Mouse (Mus musculus) heart, embryonic 15.5 days (tissue): ENCODE results near the gene H2-T22. TPM values are rescaled to one million over a fixed set of nuclear protein-coding genes. Genes with fewer than 3 reads are reported as not detected.
A peak's percentile ranks its signal among the peaks of the same experiment; 100 is the strongest.
"Not testable (repeated sequence)": the region's sequence is repeated elsewhere in the genome, so short reads cannot be mapped to it uniquely, and the experiment has no call there.

Experiments used
- ATAC-seq: fragments of 200-750 bp; cut with Nextera tagmentation; replicated peaks from 2 replicates; pipeline ENCODE4 v1.8.0; 2017; ENCODE audit warnings: low read depth, moderate TSS enrichment; ENCODE audit not compliant: insufficient number of reproducible peaks, insufficient read depth, low FRiP score
- H3K27ac ChIP-seq: fragments of 300-500 bp; sonication (generic); 2 replicates; pipeline ENCODE4 v1.5.1; 2015; ENCODE audit warnings: mild to moderate bottlenecking, inconsistent platforms
- H3K27me3 ChIP-seq: fragments of 300-500 bp; sonication (generic); 2 replicates; pipeline ENCODE4 v1.6.1; 2015; ENCODE audit warnings: inconsistent platforms
- H3K36me3 ChIP-seq: fragments of 300-500 bp; sonication (generic); 2 replicates; pipeline ENCODE4 v1.6.1; 2015; ENCODE audit warnings: mild to moderate bottlenecking, inconsistent platforms
- H3K4me1 ChIP-seq: fragments of 300-500 bp; sonication (generic); replicated peaks from 2 replicates; pipeline ENCODE4 v1.6.1; 2015; ENCODE audit warnings: inconsistent platforms
- H3K4me2 ChIP-seq: fragments of 300-500 bp; sonication (generic); 2 replicates; pipeline ENCODE4 v1.6.1; 2015; ENCODE audit warnings: inconsistent platforms, mild to moderate bottlenecking, moderate library complexity
- H3K4me3 ChIP-seq: fragments of 300-500 bp; sonication (generic); 2 replicates; pipeline ENCODE4 v1.5.1; 2015; ENCODE audit warnings: mild to moderate bottlenecking, inconsistent platforms
- H3K9ac ChIP-seq: fragments of 300-500 bp; sonication (generic); 2 replicates; pipeline ENCODE4 v1.6.1; 2015; ENCODE audit warnings: mild to moderate bottlenecking, inconsistent platforms
- H3K9me3 ChIP-seq: fragments of 300-500 bp; sonication (generic); replicated peaks from 2 replicates; pipeline ENCODE4 v1.6.1; 2016; ENCODE audit warnings: inconsistent platforms
- WGBS: fragments of 180-500 bp; shearing (Covaris S2); methylation state at CpG from one replicate; pipeline ENCODE4 v1.1.7; 2015; ENCODE audit warnings: mixed read lengths; 5-methylcytosine and 5-hydroxymethylcytosine counted together
- polyA plus RNA-seq: library from polyadenylated mRNA; unstranded; fragments of >200 nt; fragmentation: Nextera tagmentation; extraction: Ambion mirVana; gene quantifications from 2 replicates; pipeline ENCODE4 v1.2.1, GENCODE M21; 2015

Gene H2-T22
- 7.0 and 12.0 TPM in 2 replicates for polyA plus RNA-seq

GRCm38 (mm10) chr17:36042610-36043169 is at the start of gene H2-T22, which contains the start of gene Gm6034:
TSS of gene H2-T22 (minus strand) at chr17:36042747.
TSS of gene Gm6034 (plus strand) at chr17:36042961.
- peak within 1 kb of the TSS; percentile 84 for H3K4me2 ChIP-seq
- H3K9me3 ChIP-seq, H3K4me1 ChIP-seq, H3K27me3 ChIP-seq, H3K36me3 ChIP-seq: not testable (repeated sequence)
- WGBS, result under 1% methylated on average over 12 of the region's 12 CpGs
- H3K4me3 ChIP-seq, result peak within 1 kb of the TSS; percentile 56
- H3K27ac ChIP-seq, result peak within 1 kb of the TSS; percentile 61; the same call in 1 of the 2 replicates
- peak; percentile 95 for ATAC-seq
- H3K9ac ChIP-seq, result peak within 1 kb of the TSS; percentile 52

GRCm38 (mm10) chr17:36091933-36092332 is 49.4 kb upstream of the H2-T22 start:
- no CpG with 5 or more reads among the region's 2 CpGs for WGBS
- H3K4me1 ChIP-seq, H3K9ac ChIP-seq, H3K27ac ChIP-seq, H3K36me3 ChIP-seq, H3K4me3 ChIP-seq, ATAC-seq, H3K9me3 ChIP-seq, H3K4me2 ChIP-seq: not testable (repeated sequence)
- H3K27me3 ChIP-seq, result peaks cover 17% of the 10 kb centered on the region

- Histone ChIP-seq H3K27me3 (peaks cover 49% of the 10 kb centered on the region), H3K4me1 (peaks cover 12% of the 10 kb centered on the region)
- WGBS, result 57% methylated on average over 1 of the region's 1 CpGs
- H3K4me3 ChIP-seq, H3K27ac ChIP-seq, H3K9me3 ChIP-seq, H3K9ac ChIP-seq, H3K36me3 ChIP-seq, ATAC-seq, H3K4me2 ChIP-seq: not testable (repeated sequence)
Observed at GRCm38 (mm10) chr17:36085976-36086375, 43.4 kb upstream of the H2-T22 start.

GRCm38 (mm10) chr17:36083870-36084451 is 41.4 kb upstream of the H2-T22 start:
- Histone ChIP-seq H3K36me3 (no peaks in the 10 kb centered on the region), H3K4me1 (peaks cover 12% of the 10 kb centered on the region), H3K9ac (no peak overlapping the region), H3K9me3 (no peaks in the 10 kb centered on the region), H3K4me3 (peak overlapping the region; percentile 51), H3K27me3 (peaks cover 54% of the 10 kb centered on the region), H3K4me2 (peak overlapping the region; percentile 82), H3K27ac (no peak overlapping the region)
- ATAC-seq, result peak; percentile 47; the same call in 1 of the 2 replicates
- WGBS, result under 1% methylated on average over 40 of the region's 42 CpGs

- H3K4me3 ChIP-seq, result peak overlapping the region; percentile 51
- no peak overlapping the region for H3K9ac ChIP-seq
- no peak overlapping the region for H3K27ac ChIP-seq
- H3K27me3 ChIP-seq, result peaks cover 54% of the 10 kb centered on the region
- H3K36me3 ChIP-seq, result no peaks in the 10 kb centered on the region
- H3K4me2 ChIP-seq, result peak overlapping the region; percentile 82
- H3K9me3 ChIP-seq, result no peaks in the 10 kb centered on the region
- peak; percentile 47; the same call in 1 of the 2 replicates for ATAC-seq
- under 1% methylated on average over 46 of the region's 46 CpGs for WGBS
- peaks cover 12% of the 10 kb centered on the region for H3K4me1 ChIP-seq
Observed at GRCm38 (mm10) chr17:36083266-36083869, 40.8 kb upstream of the H2-T22 start.

- not testable (repeated sequence) for H3K9ac ChIP-seq
- H3K27me3 ChIP-seq, result peaks cover 58% of the 10 kb centered on the region
- WGBS, result 24% methylated on average over 6 of the region's 6 CpGs
Observed at GRCm38 (mm10) chr17:36082519-36083232, 40.1 kb upstream of the H2-T22 start.

GRCm38 (mm10) chr17:36081901-36082300 is 39.4 kb upstream of the H2-T22 start:
- H3K27me3 ChIP-seq, result peaks cover 58% of the 10 kb centered on the region
- ATAC-seq, H3K36me3 ChIP-seq, H3K4me2 ChIP-seq, H3K27ac ChIP-seq, H3K9ac ChIP-seq, H3K4me3 ChIP-seq, H3K9me3 ChIP-seq: not testable (repeated sequence)
- H3K4me1 ChIP-seq, result peaks cover 12% of the 10 kb centered on the region

More at GRCm38 (mm10) chr17:36082519-36083232, 40.1 kb upstream of the H2-T22 start:
- H3K9me3 ChIP-seq, H3K27ac ChIP-seq, H3K36me3 ChIP-seq, ATAC-seq: not testable (repeated sequence)
- H3K4me1 ChIP-seq, result peaks cover 12% of the 10 kb centered on the region
- peak overlapping the region; percentile 51 for H3K4me3 ChIP-seq
- peak overlapping the region; percentile 82 for H3K4me2 ChIP-seq

GRCm38 (mm10) chr17:36060829-36061228 is 18.3 kb upstream of the H2-T22 start:
- no peak overlapping the region for H3K4me2 ChIP-seq
- H3K9me3 ChIP-seq, result no peaks in the 10 kb centered on the region
- H3K36me3 ChIP-seq, result no peaks in the 10 kb centered on the region
- 21% methylated on average over 2 of the region's 2 CpGs for WGBS
- no peak overlapping the region for H3K9ac ChIP-seq
- no peak overlapping the region for H3K27ac ChIP-seq
- no peaks in the 10 kb centered on the region for H3K4me1 ChIP-seq
- ATAC-seq, result no peak
- peaks cover 3% of the 10 kb centered on the region; the same call in 1 of the 2 replicates for H3K27me3 ChIP-seq
- no peak overlapping the region for H3K4me3 ChIP-seq

GRCm38 (mm10) chr17:36058362-36058761 is 15.8 kb upstream of the H2-T22 start, which contains the start of gene Gm11127:
TSS of gene Gm11127 (minus strand) at chr17:36058371.
- H3K36me3 ChIP-seq, H3K4me2 ChIP-seq, H3K9ac ChIP-seq, H3K4me3 ChIP-seq, H3K27ac ChIP-seq, H3K27me3 ChIP-seq, ATAC-seq, H3K9me3 ChIP-seq, H3K4me1 ChIP-seq: not testable (repeated sequence)
- 45% methylated on average over 1 of the region's 1 CpGs for WGBS

- not testable (repeated sequence) for H3K4me3 ChIP-seq, H3K4me1 ChIP-seq, H3K9me3 ChIP-seq, H3K27ac ChIP-seq, H3K36me3 ChIP-seq, H3K9ac ChIP-seq, ATAC-seq, H3K4me2 ChIP-seq, H3K27me3 ChIP-seq
- WGBS, result 86% methylated on average over 25 of the region's 25 CpGs
Observed at GRCm38 (mm10) chr17:36057927-36058326, 15.4 kb upstream of the H2-T22 start.

GRCm38 (mm10) chr17:36043286-36043685 is 739 bp upstream of the H2-T22 start:
- no peak overlapping the region for H3K27ac ChIP-seq
- H3K9ac ChIP-seq, result peak overlapping the region; percentile 52; the same call in 1 of the 2 replicates

More at GRCm38 (mm10) chr17:36043286-36043685, 739 bp upstream of the H2-T22 start:
- peaks cover 6% of the 10 kb centered on the region; the same call in 1 of the 2 replicates for H3K4me1 ChIP-seq
- no peak for ATAC-seq
- 89% methylated on average over 3 of the region's 3 CpGs for WGBS
- H3K36me3 ChIP-seq, result no peaks in the 10 kb centered on the region
- no peaks in the 10 kb centered on the region for H3K9me3 ChIP-seq
- H3K4me2 ChIP-seq, result peak overlapping the region; percentile 84
- peak overlapping the region; percentile 56 for H3K4me3 ChIP-seq
- H3K27me3 ChIP-seq, result no peaks in the 10 kb centered on the region
